Mouse (Mus musculus): ENCODE results near the gene Zcchc14. TPM values are rescaled to one million over a fixed set of nuclear protein-coding genes. Genes with fewer than 3 reads are reported as not detected.

The Zcchc14 gene
- polyA plus RNA-seq, 1 experiment from 2014 or later, result 14.2 TPM

Other genes starting within 250 kb of the Zcchc14 start
- gene 1700018B08Rik, start 108.6 kb downstream of the Zcchc14 start, polyA plus RNA-seq (2014; fragmentation: Nextera tagmentation; extraction: Ambion mirVana), result 0.24 TPM in 1 of 2 replicates, not detected in the other
- gene Fbxo31, start 74.1 kb downstream of the Zcchc14 start, polyA plus RNA-seq (2014; fragmentation: Nextera tagmentation; extraction: Ambion mirVana), result 9.5 and 9.7 TPM in 2 replicates
- 186 and 199 TPM in 2 replicates for gene Map1lc3b, start 62.5 kb downstream of the Zcchc14 start, polyA plus RNA-seq (2014; fragmentation: Nextera tagmentation; extraction: Ambion mirVana)
- 0.46 and 0.66 TPM in 2 replicates for gene Jph3, start 76.7 kb upstream of the Zcchc14 start, polyA plus RNA-seq (2014; fragmentation: Nextera tagmentation; extraction: Ambion mirVana)
- gene Klhdc4, start 176.7 kb upstream of the Zcchc14 start, polyA plus RNA-seq (2014; fragmentation: Nextera tagmentation; extraction: Ambion mirVana), result 31.0 and 31.1 TPM in 2 replicates